Mouse (Mus musculus): ENCODE measurements around the gene Prdm5. TPM values are rescaled to one million over a fixed set of nuclear protein-coding genes. Genes with fewer than 3 reads are reported as not detected.

Gene Prdm5
- polyA plus RNA-seq, 1 experiment from 2014 or later: 19.7 TPM

GRCm38 (mm10) chr6:65969386-65970111 lies 190.8 kb downstream of the Prdm5 start:
- H3K27me3 ChIP-seq (ENCODE audit: low read depth, poor library complexity, severe bottlenecking): no peaks in the 10 kb centered on the region
- no peak for DNase-seq (ENCODE audit: low spot score)
- H3K4me3 ChIP-seq: no peak overlapping the region
- no peaks in the 10 kb centered on the region for H3K9me3 ChIP-seq (replicated peaks)
- peaks cover 15% of the 10 kb centered on the region for H3K4me1 ChIP-seq
- no peaks in the 10 kb centered on the region for H3K36me3 ChIP-seq
- WGBS: 55% methylated on average over 6 of the region's 6 CpGs
- peak overlapping the region; percentile 39 for H3K27ac ChIP-seq (replicated peaks)

DNA sequence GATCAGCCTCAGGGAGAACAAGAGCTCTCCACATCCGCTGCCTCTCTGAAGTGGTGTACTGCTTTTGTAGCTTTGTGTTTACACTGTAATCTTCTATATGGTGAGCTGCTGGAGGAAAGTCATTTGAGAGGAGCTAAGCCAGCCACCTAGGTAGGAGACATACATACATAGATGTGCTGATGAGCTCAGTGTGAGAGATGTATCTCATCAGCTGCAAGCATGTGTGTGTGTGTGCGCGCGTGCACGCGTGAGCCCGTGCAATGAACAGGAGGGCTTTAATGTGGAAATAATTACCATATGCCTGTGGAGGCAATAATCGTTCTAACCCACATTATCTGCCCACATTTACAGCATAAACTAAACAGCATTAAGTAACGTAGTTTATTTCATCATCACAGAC lies 191.6 kb downstream of the Prdm5 start:
- H3K27me3 ChIP-seq (ENCODE audit: low read depth, poor library complexity, severe bottlenecking): no peaks in the 10 kb centered on the region
- no peaks in the 10 kb centered on the region for H3K36me3 ChIP-seq
- no peak overlapping the region for H3K4me3 ChIP-seq
- H3K4me1 ChIP-seq: peaks cover 15% of the 10 kb centered on the region
- WGBS: 93% methylated on average over 9 of the region's 9 CpGs
- no peak overlapping the region for H3K27ac ChIP-seq (replicated peaks)
- no peaks in the 10 kb centered on the region for H3K9me3 ChIP-seq (replicated peaks)
- DNase-seq (ENCODE audit: low spot score): no peak

Other genes with a start within 250 kb of the Prdm5 start
- gene Ndnf, start 107.4 kb upstream of the Prdm5 start, polyA plus RNA-seq (2016; fragmentation: Nextera tagmentation; extraction: Ambion mirVana): 14.3 and 17.5 TPM in 2 replicates
- not detected in 2 replicates for gene 4930544G11Rik, start 173.6 kb downstream of the Prdm5 start, polyA plus RNA-seq (2016; fragmentation: Nextera tagmentation; extraction: Ambion mirVana)